Mouse (Mus musculus) MEL (cell line): ENCODE data around the gene Sp2.

Experiments
- CHD1 ChIP-seq: IDR thresholded peaks from 2 replicates; pipeline ENCODE4 v1.6.1; 2012; ENCODE audit warnings: low read depth, mild to moderate bottlenecking, inconsistent platforms, low read length, improper control_type of control experiment
- CHD2 ChIP-seq: IDR thresholded peaks from 2 replicates; pipeline ENCODE4 v1.6.1; 2011; ENCODE audit warnings: low read length, improper control_type of control experiment
- CTCF ChIP-seq, 3 experiments: IDR thresholded peaks in 2 of 3; conservative IDR thresholded peaks in 1 of 3; 2 replicates each; pipeline ENCODE4 v1.5.1; 2011 to 2012; ENCODE audit warnings: low read length in 3 of 3, low read depth in 2 of 3, mild to moderate bottlenecking in 2 of 3, improper control_type of control experiment in 1 of 3, inconsistent platforms in 1 of 3, mixed read lengths in 1 of 3, moderate library complexity in 1 of 3; ENCODE audit not compliant: control insufficient read depth in 1 of 3, insufficient read depth in 1 of 3, poor library complexity in 1 of 3, severe bottlenecking in 1 of 3
- ELF1 ChIP-seq: IDR thresholded peaks from 2 replicates; pipeline ENCODE4 v1.6.1; 2014; ENCODE audit warnings: low read depth, mild to moderate bottlenecking, inconsistent platforms, low read length, improper control_type of control experiment, moderate library complexity
- EP300 ChIP-seq, 2 experiments: IDR thresholded peaks; 2 replicates each; pipeline ENCODE4 v1.6.1; 2011; ENCODE audit warnings: improper control_type of control experiment in 2 of 2, low read length in 2 of 2, low read depth in 1 of 2, mild to moderate bottlenecking in 1 of 2
- ETS1 ChIP-seq: IDR thresholded peaks from 2 replicates; pipeline ENCODE4 v1.6.1; 2012; ENCODE audit warnings: low read depth, mild to moderate bottlenecking, inconsistent platforms, low read length, improper control_type of control experiment, moderate library complexity
- GABPA ChIP-seq: IDR thresholded peaks from 2 replicates; pipeline ENCODE4 v1.6.1; 2012; ENCODE audit warnings: low read depth, mild to moderate bottlenecking, inconsistent platforms, low read length, improper control_type of control experiment, moderate library complexity
- JUND ChIP-seq: IDR thresholded peaks from 2 replicates; pipeline ENCODE4 v1.6.1; 2011; ENCODE audit warnings: low read depth, mild to moderate bottlenecking, improper control_type of control experiment, low read length
- POLR2A ChIP-seq, 2 experiments: IDR thresholded peaks; 2 replicates each; pipeline ENCODE4 v1.6.1; 2011 to 2012; ENCODE audit warnings: low read length in 2 of 2, mild to moderate bottlenecking in 2 of 2, control low read depth in 1 of 2, improper control_type of control experiment in 1 of 2, low read depth in 1 of 2, moderate library complexity in 1 of 2; ENCODE audit not compliant: control insufficient read depth in 1 of 2, insufficient read depth in 1 of 2, poor library complexity in 1 of 2
- UBTF ChIP-seq: IDR thresholded peaks from 2 replicates; pipeline ENCODE4 v1.6.1; 2012; ENCODE audit warnings: low read depth, mild to moderate bottlenecking, inconsistent platforms, low read length, improper control_type of control experiment, moderate library complexity, borderline replicate concordance; ENCODE audit not compliant: insufficient read depth
- USF2 ChIP-seq, 2 experiments: IDR thresholded peaks; 2 replicates each; pipeline ENCODE4 v1.6.1; 2011 to 2012; ENCODE audit warnings: improper control_type of control experiment in 2 of 2, low read length in 2 of 2, borderline replicate concordance in 1 of 2, inconsistent platforms in 1 of 2, low read depth in 1 of 2, mild to moderate bottlenecking in 1 of 2; ENCODE audit not compliant: insufficient read depth in 1 of 2

- TF ChIP-seq POLR2A (IDR thresholded peaks at IDR 0.05; ENCODE audit: control insufficient read depth in 1 of 2, insufficient read depth in 1 of 2, low read depth in 1 of 2, low read length in 2 of 2, poor library complexity in 1 of 2) (no peak), UBTF (no peak), CTCF (IDR thresholded peaks at IDR 0.05 in 2 of 3, conservative IDR thresholded peaks at IDR 0.05 in 1 of 3; ENCODE audit: control insufficient read depth in 1 of 3, insufficient read depth in 1 of 3, low read depth in 2 of 3, low read length in 3 of 3, poor library complexity in 1 of 3, severe bottlenecking in 1 of 3) (peak in 2 of 3 experiments; percentile 93 to 99; a peak in 5 of 6 replicates), CHD1 (no peak), ELF1 (peak; percentile 69), EP300 (IDR thresholded peaks at IDR 0.05; ENCODE audit: low read depth in 1 of 2, low read length in 2 of 2) (no peak), USF2 (IDR thresholded peaks at IDR 0.05; ENCODE audit: borderline replicate concordance in 1 of 2, insufficient read depth in 1 of 2, low read depth in 1 of 2, low read length in 2 of 2) (no peak), GABPA (no peak), ETS1 (peak; percentile 24; the same call in 1 of the 2 replicates), CHD2 (no peak), JUND (peak; percentile 59; the same call in 1 of the 2 replicates)
Observed at GRCm38 (mm10) chr11:96982355-96982754, 404 bp downstream of the Sp2 start.
